Mouse (Mus musculus) myocyte (in vitro differentiated cells): ENCODE results near the gene Dll4.

Source experiments
- CEBPB ChIP-seq: IDR thresholded peaks from 2 replicates; pipeline ENCODE4 v1.6.1; 2011; ENCODE audit warnings: mild to moderate bottlenecking, moderate library complexity; ENCODE audit not compliant: poor library complexity, insufficient read depth, severe bottlenecking
- MAX ChIP-seq: IDR thresholded peaks from one replicate; pipeline ENCODE4 v1.6.1; 2011; ENCODE audit warnings: low read depth, mild to moderate bottlenecking, control low read depth
- POLR2A ChIP-seq: IDR thresholded peaks from one replicate; pipeline ENCODE4 v1.6.1; 2011; ENCODE audit warnings: low read depth, mild to moderate bottlenecking, control low read depth, moderate library complexity; ENCODE audit not compliant: insufficient read length
- REST ChIP-seq: IDR thresholded peaks from one replicate; pipeline ENCODE4 v1.6.1; 2011; ENCODE audit warnings: mild to moderate bottlenecking, control low read depth, moderate library complexity; ENCODE audit not compliant: insufficient read depth, insufficient read length
- SRF ChIP-seq: IDR thresholded peaks from one replicate; pipeline ENCODE4 v1.6.1; 2011; ENCODE audit warnings: low read depth; ENCODE audit not compliant: control insufficient read depth, insufficient read length
- TCF12 ChIP-seq: IDR thresholded peaks from one replicate; pipeline ENCODE4 v1.6.1; 2011; ENCODE audit warnings: mild to moderate bottlenecking, control low read depth; ENCODE audit not compliant: poor library complexity, insufficient read depth, severe bottlenecking
- TCF3 ChIP-seq: IDR thresholded peaks from one replicate; pipeline ENCODE4 v1.6.1; 2011; ENCODE audit warnings: low read depth, control low read depth; ENCODE audit not compliant: insufficient read length
- USF1 ChIP-seq: IDR thresholded peaks from one replicate; pipeline ENCODE4 v1.6.1; 2011; ENCODE audit warnings: low read depth, mild to moderate bottlenecking, control low read depth, moderate library complexity

DNA sequence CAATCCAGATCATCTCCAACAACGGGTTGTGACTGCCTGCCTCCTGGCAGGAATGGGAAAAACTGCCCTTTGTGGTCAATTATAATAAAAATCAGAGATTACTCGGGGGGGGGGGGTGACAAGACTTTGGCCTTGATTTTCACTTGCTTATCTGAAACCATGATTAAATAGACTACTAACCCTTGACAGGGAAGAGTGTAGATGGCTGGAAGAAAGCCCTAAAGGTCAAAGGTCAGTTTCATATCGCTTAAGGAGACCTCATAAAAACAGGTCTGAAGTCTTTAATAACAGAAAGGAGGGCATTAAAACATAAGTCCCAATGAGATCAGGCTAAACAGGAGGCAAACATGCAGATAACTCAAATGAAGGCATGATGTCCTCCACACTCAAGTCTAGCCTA, 41.8 kb downstream of the Dll4 start:
- TF ChIP-seq POLR2A (no peak), REST (no peak), TCF3 (no peak), TCF12 (no peak), MAX (no peak), SRF (no peak), USF1 (no peak), CEBPB (no peak)
